Mouse (Mus musculus): Measurements from ENCODE around the gene Eif2ak2.

Gene Eif2ak2

DNA sequence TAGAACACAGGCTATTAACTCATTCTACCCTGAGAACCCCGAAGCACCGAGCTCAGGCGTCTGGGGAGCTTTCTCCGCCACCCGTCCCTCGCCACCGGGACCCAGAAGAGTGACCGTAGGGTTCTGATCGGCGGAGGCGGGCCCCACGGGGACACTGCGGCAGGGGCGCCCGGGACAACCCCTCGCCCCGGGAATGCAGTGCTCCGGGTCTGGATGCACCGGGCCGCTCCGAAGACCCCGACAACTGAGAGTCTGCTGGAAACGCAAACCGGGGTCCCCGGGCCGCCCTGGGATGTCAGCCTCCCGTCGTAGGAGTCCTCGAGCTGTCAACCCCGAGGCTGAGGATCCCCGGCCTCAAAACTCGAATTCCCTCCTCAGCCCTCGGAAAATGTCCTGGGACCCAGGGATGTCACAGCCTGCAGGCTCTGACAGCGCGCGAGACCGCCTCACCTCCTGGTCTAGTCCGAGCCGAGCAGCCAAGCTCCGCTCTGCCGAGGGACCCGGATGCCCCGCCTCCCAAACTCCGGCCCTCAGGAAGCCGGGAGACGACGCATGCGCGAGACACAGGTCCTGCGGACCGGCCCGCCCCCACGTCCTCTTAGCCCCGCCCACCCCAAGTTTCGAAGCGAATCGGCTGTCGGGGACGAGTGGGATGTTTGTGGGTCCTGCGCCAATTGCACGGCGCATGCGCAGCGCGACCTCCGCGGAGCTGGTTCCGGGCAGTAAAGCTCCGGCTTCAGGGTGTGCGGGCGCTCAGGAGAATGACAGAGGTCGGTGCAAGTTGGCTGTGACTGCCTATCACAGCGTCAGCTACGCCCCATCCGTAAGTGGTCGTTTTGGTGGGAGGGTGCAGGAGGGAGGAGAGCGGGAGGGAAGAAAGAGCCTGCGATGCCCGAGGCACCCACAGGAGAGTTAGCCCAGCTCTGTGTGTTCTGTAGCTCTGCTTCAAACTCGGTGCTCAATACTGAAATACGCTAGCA is 47.2 kb downstream of the Eif2ak2 start, which contains the start of the genes Heatr5b and Gpatch11:
Gene Heatr5b, minus strand, starts transcription at position 509 of the 980 bp plus-strand sequence.
Gene Gpatch11, plus strand, starts transcription at position 712 of the 980 bp plus-strand sequence.
- peak; percentile 97 to 98 for DNase-seq

DNA sequence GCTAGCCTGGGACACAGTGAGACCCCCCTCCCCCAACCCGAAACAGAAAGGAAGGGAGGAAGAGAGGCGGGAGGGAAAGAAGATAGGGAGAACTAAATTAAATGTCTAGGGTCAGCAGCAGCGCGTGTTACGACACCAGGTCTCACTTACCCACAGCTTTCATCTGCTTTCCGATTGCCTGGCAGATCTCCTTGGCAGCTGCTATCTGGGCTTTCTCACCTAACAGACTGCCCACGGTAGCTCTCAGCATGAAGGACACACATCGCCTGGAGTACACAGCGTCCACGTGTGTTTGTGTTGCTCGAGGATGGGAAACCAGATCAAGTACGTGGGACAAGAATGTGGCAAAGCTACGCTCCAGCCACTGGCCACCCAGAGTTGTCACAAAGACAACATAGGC is 58.0 kb downstream of the Eif2ak2 start:
- DNase-seq = no peak

DNA sequence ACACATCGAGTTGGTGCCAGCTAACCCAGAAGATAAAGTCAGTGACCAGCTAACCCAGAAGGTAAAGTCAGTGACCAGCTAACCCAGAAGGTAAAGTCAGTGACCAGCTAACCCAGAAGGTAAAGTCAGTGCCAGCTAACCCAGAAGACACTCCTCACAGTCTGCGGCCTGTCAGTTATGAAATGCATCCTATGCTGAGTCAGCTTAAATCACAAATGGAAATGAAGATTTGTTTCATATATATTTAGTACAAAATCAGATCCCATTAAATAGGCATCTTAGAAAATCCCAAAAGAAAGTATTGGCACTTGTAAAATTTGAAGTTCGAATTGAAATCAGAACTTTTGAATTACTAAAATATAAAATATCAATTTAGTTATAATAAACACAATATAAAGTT is 72.8 kb downstream of the Eif2ak2 start:
- no peak for DNase-seq

DNA sequence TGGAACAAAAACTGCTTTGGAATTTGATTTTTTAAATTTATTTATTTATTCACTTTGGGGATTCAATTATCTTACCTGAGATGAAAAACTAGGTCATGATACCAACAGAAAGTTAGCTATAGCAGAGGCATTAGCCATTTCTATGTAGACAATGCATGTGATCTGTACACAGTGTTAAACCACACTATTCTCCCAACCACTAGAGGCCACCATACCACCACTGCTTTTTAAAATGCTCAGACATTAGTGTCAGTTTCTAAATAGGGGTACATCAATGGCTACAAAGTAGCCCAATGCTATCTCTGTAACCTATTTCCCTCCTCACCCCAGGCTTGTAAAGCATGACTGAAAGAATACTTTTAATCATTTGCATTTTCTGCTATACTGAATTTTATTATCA is 73.4 kb downstream of the Eif2ak2 start:
- DNase-seq = no peak

Data from lung, adult 18-20 months (tissue).